Mouse (Mus musculus): ENCODE results near the gene Ugt3a1. TPM values are rescaled to one million over a fixed set of nuclear protein-coding genes. Genes with fewer than 3 reads are reported as not detected.

The Ugt3a1 gene
- polyA plus RNA-seq (2012): not detected in 2 replicates

DNA sequence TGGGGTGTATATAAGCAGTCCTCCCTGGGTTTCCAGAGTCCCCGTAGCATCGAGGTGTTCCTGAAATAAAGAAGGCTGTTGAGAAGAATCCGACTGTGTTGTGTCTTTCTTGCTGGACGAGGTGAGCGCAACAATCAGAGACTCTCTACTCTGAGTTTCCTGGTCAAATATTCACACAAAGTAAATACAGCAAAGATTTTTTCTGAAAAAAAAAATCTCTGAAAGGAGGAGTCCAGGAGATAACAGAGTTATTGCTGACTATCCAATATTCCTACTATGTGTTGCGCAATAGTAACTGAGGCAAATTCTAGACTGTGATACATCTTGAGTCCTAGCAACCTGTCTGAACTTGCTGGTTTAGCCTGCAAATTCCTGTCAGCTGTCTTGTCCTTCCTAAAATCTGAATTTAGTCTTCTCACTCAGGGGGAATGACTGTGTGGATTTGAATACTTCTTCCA lies at the start of gene Ugt3a1:
TSS of gene Ugt3a1 (plus strand) at position 51 of the 458 bp plus-strand sequence.

DNA sequence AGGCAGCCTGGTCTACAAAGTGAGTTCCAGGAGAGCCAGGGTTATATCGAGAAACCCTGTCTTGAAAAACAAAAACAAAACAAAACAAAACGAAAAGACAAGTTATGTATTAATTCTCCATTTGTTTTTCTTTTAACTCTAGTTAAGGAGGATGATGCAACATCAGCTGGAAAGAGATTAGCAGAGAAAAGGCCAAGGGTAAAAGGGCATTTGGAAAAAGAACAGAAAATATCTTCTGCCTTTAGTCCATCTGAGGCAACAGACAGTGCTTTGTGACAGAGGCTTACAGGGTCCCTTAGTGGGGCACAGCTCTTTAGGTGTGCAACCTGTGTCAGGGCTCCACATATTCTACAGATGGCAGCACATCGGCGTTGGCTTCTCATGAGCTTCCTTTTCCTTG lies 58.7 kb downstream of the Ugt3a1 start, which contains the start of gene Ugt3a2:
TSS of gene Ugt3a2 (plus strand) at position 210 of the 400 bp plus-strand sequence.

Other genes with a start within 250 kb of the Ugt3a1 start
- gene Nadk2, start 205.6 kb upstream of the Ugt3a1 start, polyA plus RNA-seq (2012): 37.4 and 37.7 TPM in 2 replicates
- gene Lmbrd2, start 136.3 kb upstream of the Ugt3a1 start, polyA plus RNA-seq (2012): 0.30 and 0.41 TPM in 2 replicates
- gene Skp2, start 121.5 kb upstream of the Ugt3a1 start, polyA plus RNA-seq (2012): 2.1 and 3.5 TPM in 2 replicates
- not detected in 2 replicates for gene Ugt3a2, start 58.7 kb downstream of the Ugt3a1 start, polyA plus RNA-seq (2012)
- 0.24 and 0.57 TPM in 2 replicates for gene Capsl, start 159.1 kb downstream of the Ugt3a1 start, polyA plus RNA-seq (2012)

Data from megakaryocyte-erythroid progenitor cell, adult 5 weeks (primary cell).